Mouse (Mus musculus): Measurements from ENCODE around the gene Tecpr2. TPM values are rescaled to one million over a fixed set of nuclear protein-coding genes. Genes with fewer than 3 reads are reported as not detected.
A peak's percentile ranks its signal among the peaks of the same experiment; 100 is the strongest.

Gene Tecpr2
- polyA plus RNA-seq, 1 experiment from 2014 or later: 3.3 TPM

- no peak overlapping the region for H3K4me2 ChIP-seq
- no peaks in the 10 kb centered on the region for H3K27me3 ChIP-seq (replicated peaks)
- no peak overlapping the region for H3K4me3 ChIP-seq (replicated peaks)
- no peak for ATAC-seq (ENCODE audit: insufficient read depth, low FRiP score, low read depth)
- no peak overlapping the region for H3K27ac ChIP-seq
- H3K9ac ChIP-seq: no peak overlapping the region
- H3K36me3 ChIP-seq: peaks cover 3% of the 10 kb centered on the region; the same call in 1 of the 2 replicates
- whole genome bisulfite sequencing: 81% methylated on average over 6 of the region's 6 CpGs
- H3K4me1 ChIP-seq: no peaks in the 10 kb centered on the region
- H3K9me3 ChIP-seq: no peaks in the 10 kb centered on the region
Observed at GRCm38 (mm10) chr12:110952628-110953385, 63.7 kb downstream of the Tecpr2 start.

GRCm38 (mm10) chr12:110953443-110953842 lies 64.4 kb downstream of the Tecpr2 start:
- Histone ChIP-seq H3K27ac (no peak overlapping the region), H3K4me3 (replicated peaks) (no peak overlapping the region), H3K9ac (no peak overlapping the region), H3K4me2 (no peak overlapping the region), H3K9me3 (no peaks in the 10 kb centered on the region), H3K4me1 (no peaks in the 10 kb centered on the region), H3K27me3 (replicated peaks) (no peaks in the 10 kb centered on the region), H3K36me3 (no peaks in the 10 kb centered on the region)
- ATAC-seq (ENCODE audit: insufficient read depth, low FRiP score, low read depth): no peak
- WGBS: 82% methylated on average over 3 of the region's 3 CpGs

GRCm38 (mm10) chr12:110953900-110954299 lies 64.8 kb downstream of the Tecpr2 start:
- Histone ChIP-seq H3K36me3 (no peaks in the 10 kb centered on the region), H3K4me1 (no peaks in the 10 kb centered on the region), H3K9me3 (no peaks in the 10 kb centered on the region), H3K4me2 (no peak overlapping the region), H3K9ac (no peak overlapping the region), H3K27me3 (replicated peaks) (no peaks in the 10 kb centered on the region), H3K27ac (no peak overlapping the region), H3K4me3 (replicated peaks) (no peak overlapping the region)
- 77% methylated on average over 2 of the region's 2 CpGs for WGBS
- no peak for ATAC-seq (ENCODE audit: insufficient read depth, low FRiP score, low read depth)

GRCm38 (mm10) chr12:110954351-110954991 lies 65.4 kb downstream of the Tecpr2 start:
- Histone ChIP-seq H3K4me2 (no peak overlapping the region), H3K4me1 (no peaks in the 10 kb centered on the region), H3K27me3 (replicated peaks) (no peaks in the 10 kb centered on the region), H3K36me3 (peaks cover 2% of the 10 kb centered on the region; the same call in 1 of the 2 replicates), H3K27ac (no peak overlapping the region), H3K9me3 (no peaks in the 10 kb centered on the region), H3K4me3 (replicated peaks) (no peak overlapping the region), H3K9ac (no peak overlapping the region)
- no peak for ATAC-seq (ENCODE audit: insufficient read depth, low FRiP score, low read depth)
- 56% methylated on average over 4 of the region's 4 CpGs for WGBS

- H3K4me3 ChIP-seq (replicated peaks): no peak overlapping the region
- no peak overlapping the region for H3K9ac ChIP-seq
- H3K9me3 ChIP-seq: no peaks in the 10 kb centered on the region
- H3K4me2 ChIP-seq: no peak overlapping the region
- 61% methylated on average over 2 of the region's 2 CpGs for WGBS
- H3K36me3 ChIP-seq: peaks cover 2% of the 10 kb centered on the region; the same call in 1 of the 2 replicates
- 0 out of 2 replicates have a peak, but pooled peaks have one; percentile 43 for ATAC-seq (ENCODE audit: insufficient read depth, low FRiP score, low read depth)
- H3K27me3 ChIP-seq (replicated peaks): no peaks in the 10 kb centered on the region
- H3K4me1 ChIP-seq: no peaks in the 10 kb centered on the region
- no peak overlapping the region for H3K27ac ChIP-seq
Observed at GRCm38 (mm10) chr12:110961973-110962372, 72.9 kb downstream of the Tecpr2 start.

- WGBS: 57% methylated on average over 3 of the region's 3 CpGs
- Histone ChIP-seq H3K27me3 (replicated peaks) (no peaks in the 10 kb centered on the region), H3K9ac (no peak overlapping the region), H3K4me3 (replicated peaks) (no peak overlapping the region), H3K9me3 (no peaks in the 10 kb centered on the region), H3K4me2 (no peak overlapping the region), H3K27ac (no peak overlapping the region), H3K4me1 (no peaks in the 10 kb centered on the region), H3K36me3 (peaks cover 6% of the 10 kb centered on the region)
- ATAC-seq (ENCODE audit: insufficient read depth, low FRiP score, low read depth): no peak
Observed at GRCm38 (mm10) chr12:110965500-110965899, 76.4 kb downstream of the Tecpr2 start.

DNA sequence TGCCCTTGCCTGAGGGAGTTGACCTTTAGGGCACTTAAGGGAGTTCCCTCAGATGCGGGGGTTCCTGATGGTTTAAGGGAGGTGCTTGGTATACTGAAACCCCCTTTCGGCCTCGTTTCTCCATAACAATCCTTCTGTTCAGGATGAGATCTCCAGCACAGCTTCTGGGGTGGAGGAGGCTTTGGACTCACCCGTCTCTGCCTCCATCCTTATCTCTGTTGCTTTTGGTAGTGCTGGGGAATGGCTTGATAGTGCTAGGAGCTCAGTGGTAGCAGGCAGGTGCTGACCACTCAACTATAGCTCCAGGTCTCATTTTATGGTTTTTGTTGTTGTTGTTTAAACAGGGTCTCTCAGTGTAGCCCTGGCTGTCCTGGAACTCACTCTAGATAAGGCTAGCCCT lies 77.0 kb downstream of the Tecpr2 start:
- Histone ChIP-seq H3K4me2 (no peak overlapping the region), H3K9ac (no peak overlapping the region), H3K27ac (no peak overlapping the region), H3K36me3 (peaks cover 6% of the 10 kb centered on the region), H3K4me3 (replicated peaks) (no peak overlapping the region), H3K4me1 (no peaks in the 10 kb centered on the region), H3K27me3 (replicated peaks) (no peaks in the 10 kb centered on the region), H3K9me3 (no peaks in the 10 kb centered on the region)
- ATAC-seq (ENCODE audit: insufficient read depth, low FRiP score, low read depth): peak; percentile 74; the same call in 1 of the 2 replicates
- WGBS: 76% methylated on average over 4 of the region's 4 CpGs

DNA sequence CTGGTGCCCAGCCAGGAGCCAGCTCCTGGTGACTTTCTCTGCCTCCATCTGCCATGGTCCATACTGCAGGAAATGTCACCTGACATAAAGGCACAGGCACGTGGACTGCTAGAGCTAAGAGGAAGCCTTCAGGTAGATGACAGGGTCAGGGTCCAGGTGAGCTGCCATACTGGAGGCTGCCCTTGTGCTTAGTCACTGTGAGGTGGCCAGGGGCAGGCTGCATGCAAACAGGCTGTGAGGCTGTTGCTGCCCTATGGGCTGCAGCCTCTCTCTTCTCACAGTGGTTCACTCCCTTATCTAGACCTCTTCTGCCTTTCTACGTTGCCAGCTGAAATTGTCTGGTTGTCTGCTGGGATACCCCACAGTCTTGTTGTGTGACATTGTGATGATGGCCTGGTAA lies 78.1 kb downstream of the Tecpr2 start:
- Histone ChIP-seq H3K36me3 (peaks cover 6% of the 10 kb centered on the region), H3K4me3 (replicated peaks) (no peak overlapping the region), H3K9ac (no peak overlapping the region), H3K4me1 (no peaks in the 10 kb centered on the region), H3K9me3 (no peaks in the 10 kb centered on the region), H3K4me2 (no peak overlapping the region), H3K27ac (no peak overlapping the region), H3K27me3 (replicated peaks) (no peaks in the 10 kb centered on the region)
- ATAC-seq (ENCODE audit: insufficient read depth, low FRiP score, low read depth): no peak
- 88% methylated on average over 2 of the region's 2 CpGs for WGBS

- no peak for ATAC-seq (ENCODE audit: insufficient read depth, low FRiP score, low read depth)
- Histone ChIP-seq H3K27ac (no peak overlapping the region), H3K27me3 (replicated peaks) (no peaks in the 10 kb centered on the region), H3K9me3 (no peaks in the 10 kb centered on the region), H3K4me1 (no peaks in the 10 kb centered on the region), H3K4me3 (replicated peaks) (no peak overlapping the region), H3K36me3 (peaks cover 7% of the 10 kb centered on the region), H3K9ac (no peak overlapping the region), H3K4me2 (no peak overlapping the region)
- WGBS: 93% methylated on average over 5 of the region's 5 CpGs
Observed at GRCm38 (mm10) chr12:110970408-110970807, 81.3 kb downstream of the Tecpr2 start.

- Histone ChIP-seq H3K9ac (no peak overlapping the region), H3K36me3 (peaks cover 15% of the 10 kb centered on the region), H3K4me1 (no peaks in the 10 kb centered on the region), H3K9me3 (no peaks in the 10 kb centered on the region), H3K4me3 (replicated peaks) (no peak overlapping the region), H3K4me2 (no peak overlapping the region), H3K27ac (no peak overlapping the region), H3K27me3 (replicated peaks) (no peaks in the 10 kb centered on the region)
- 83% methylated on average over 5 of the region's 5 CpGs for WGBS
- no peak for ATAC-seq (ENCODE audit: insufficient read depth, low FRiP score, low read depth)
Observed at GRCm38 (mm10) chr12:110971972-110972371, 82.9 kb downstream of the Tecpr2 start.

- Histone ChIP-seq H3K9me3 (no peaks in the 10 kb centered on the region), H3K27me3 (replicated peaks) (no peaks in the 10 kb centered on the region), H3K9ac (no peak overlapping the region), H3K27ac (no peak overlapping the region), H3K4me2 (no peak overlapping the region), H3K4me3 (replicated peaks) (no peak overlapping the region), H3K36me3 (peaks cover 19% of the 10 kb centered on the region), H3K4me1 (peaks cover 9% of the 10 kb centered on the region)
- 92% methylated on average over 4 of the region's 4 CpGs for WGBS
- ATAC-seq (ENCODE audit: insufficient read depth, low FRiP score, low read depth): no peak
Observed at GRCm38 (mm10) chr12:110973829-110974228, 84.8 kb downstream of the Tecpr2 start.

DNA sequence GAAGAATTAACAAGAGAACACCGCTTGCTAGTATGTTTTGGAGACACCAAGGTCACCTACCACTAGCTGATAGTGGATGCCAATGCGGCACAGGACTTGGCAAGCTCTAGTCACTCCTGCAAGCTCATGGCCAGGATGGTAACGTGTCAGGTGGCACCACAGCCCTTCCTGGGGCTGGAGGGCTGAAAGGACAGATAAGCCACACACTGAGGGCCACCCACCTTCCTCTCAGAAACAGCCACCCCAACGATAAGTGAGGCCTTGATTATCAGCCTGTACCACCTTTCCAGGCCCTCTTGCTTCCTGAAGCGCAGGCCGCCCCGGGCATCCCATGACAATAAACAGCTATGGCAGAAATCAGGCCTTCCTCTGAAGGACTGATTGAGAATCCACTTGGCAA lies 85.2 kb downstream of the Tecpr2 start:
- Histone ChIP-seq H3K27ac (no peak overlapping the region), H3K27me3 (replicated peaks) (no peaks in the 10 kb centered on the region), H3K4me1 (peaks cover 11% of the 10 kb centered on the region), H3K4me2 (no peak overlapping the region), H3K4me3 (replicated peaks) (no peak overlapping the region), H3K9ac (no peak overlapping the region), H3K36me3 (peaks cover 15% of the 10 kb centered on the region), H3K9me3 (no peaks in the 10 kb centered on the region)
- ATAC-seq (ENCODE audit: insufficient read depth, low FRiP score, low read depth): peak; percentile 73
- WGBS: 85% methylated on average over 7 of the region's 7 CpGs

Data from stomach, embryonic 15.5 days (tissue).